Mouse (Mus musculus): ENCODE measurements around the gene Rad1.
"Not testable (repeated sequence)": the region's sequence is repeated elsewhere in the genome, so short reads cannot be mapped to it uniquely, and the experiment has no call there.

The Rad1 gene

DNA sequence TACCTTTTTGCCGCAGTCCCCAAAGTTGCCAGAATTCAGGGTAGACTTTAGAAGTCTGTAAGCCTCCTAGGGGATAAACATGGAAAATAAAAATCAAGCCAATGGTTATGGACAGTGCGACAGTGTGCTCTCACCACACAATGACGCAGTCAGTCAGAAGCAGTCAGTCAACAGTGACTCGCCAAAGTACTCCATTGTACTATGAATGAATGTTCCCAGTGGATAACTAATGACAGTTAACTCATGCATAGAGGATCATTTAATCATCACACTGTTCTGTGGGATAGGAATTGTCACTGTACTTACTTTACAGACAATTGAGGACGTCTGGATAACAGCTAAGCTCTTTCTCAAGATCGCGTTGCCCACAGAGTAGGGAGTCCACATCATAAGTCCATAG lies 29.3 kb downstream of the Rad1 start:
- CTCF ChIA-PET: interaction anchor here (0.7 kb wide), 1 partner anchor 54 kb away, joined by 4 read pairs; no protein-coding TSS in a partner anchor

DNA sequence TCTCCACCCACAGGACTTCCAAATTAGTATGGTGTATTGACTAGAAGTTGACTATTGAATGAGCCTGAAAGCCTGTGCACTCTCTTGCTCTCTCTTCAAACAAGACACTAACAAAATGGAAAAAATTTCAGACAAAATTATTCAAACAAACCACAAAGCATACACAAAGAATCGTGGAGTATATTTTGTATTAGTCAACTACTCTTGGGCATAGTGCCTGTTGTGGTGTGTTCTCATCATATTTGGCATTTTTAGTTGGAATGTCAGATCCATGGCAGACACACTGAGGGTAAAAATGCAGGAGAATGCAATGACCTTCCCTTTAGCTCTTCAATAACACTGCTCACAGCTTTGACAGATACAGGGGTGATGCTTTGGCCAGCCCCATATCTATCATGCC lies 40.1 kb downstream of the Rad1 start:
- CTCF ChIA-PET: no interaction called here

DNA sequence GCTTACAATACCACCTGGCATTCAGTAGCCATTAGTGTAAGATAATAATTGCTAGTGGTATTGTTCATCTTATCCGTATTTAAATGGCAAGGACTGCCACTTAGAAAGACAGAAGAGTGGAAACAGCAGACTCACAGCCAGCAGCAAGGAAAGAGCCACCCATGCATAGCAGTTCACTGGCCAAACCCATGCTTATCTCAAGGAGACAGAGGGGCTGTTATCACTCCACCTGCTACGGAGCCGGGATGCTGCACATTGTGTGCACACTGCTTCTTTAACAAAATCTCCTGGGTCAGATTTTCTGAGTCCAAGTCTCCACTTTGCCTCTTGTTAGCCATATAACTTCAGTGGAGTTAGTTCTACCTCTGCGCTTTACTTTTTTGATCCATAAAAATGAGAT lies 45.5 kb downstream of the Rad1 start:
- CTCF ChIA-PET: no interaction called here

DNA sequence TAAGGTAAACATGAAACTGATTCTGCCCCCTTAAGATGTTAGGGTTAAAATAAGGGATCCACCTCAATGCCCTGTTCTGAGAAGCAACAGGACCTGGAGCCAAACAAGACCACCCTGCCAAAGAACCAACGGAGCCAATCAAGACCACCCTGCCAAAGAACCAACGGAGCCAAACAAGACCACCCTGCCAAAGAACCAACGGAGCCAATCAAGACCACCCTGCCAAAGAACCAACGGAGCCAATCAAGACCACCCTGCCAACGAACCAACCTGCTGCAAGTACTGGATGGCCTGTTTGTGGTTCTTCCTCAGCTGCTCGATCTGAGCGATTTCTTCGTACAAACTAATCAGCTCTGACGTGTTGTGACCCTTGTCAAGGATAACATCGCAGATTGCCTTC lies 47.5 kb downstream of the Rad1 start:
- CTCF ChIA-PET: not testable (repeated sequence)

DNA sequence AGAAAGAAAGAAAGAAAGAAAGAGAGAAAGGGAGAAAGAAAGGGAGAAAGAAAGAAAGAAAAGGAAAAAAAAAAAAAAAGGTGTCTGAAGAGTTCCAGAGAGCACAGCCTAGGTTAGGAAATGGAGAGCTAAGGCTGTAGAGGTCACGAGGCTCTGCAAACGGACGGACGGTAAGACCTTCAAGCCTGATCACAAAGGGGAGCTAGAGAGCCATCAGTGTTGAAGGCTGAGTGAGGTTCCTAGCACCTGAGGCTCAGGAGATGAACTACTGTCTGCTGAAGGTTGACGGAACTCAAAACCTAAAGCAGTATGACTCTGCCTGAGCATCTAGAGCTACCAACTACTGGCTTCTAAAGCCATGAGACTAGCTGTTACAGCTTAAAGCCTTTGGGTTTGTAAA lies 48.8 kb downstream of the Rad1 start:
- CTCF ChIA-PET: interaction anchor here (0.7 kb wide), 1 partner anchor 51 kb away, joined by 23 read pairs; no protein-coding TSS in a partner anchor

DNA sequence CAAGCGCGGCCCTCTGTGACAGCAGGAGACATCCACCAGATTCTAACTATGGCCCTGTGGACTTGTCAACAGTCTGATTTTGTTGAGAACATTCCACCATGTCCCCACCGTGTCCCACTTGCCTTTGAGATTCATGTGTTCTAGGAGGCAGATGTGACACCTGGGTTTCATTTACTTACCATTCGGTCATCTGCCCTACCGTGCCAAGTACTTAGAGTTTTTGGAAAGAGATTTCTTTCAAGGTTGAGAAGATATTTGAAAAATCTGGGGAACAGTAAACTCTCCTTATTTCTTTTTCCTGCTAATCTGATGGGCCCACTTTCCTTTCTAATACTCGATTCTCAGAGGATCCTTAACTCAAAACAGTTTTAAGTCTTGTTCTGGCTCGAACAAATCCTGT lies 50.2 kb downstream of the Rad1 start:
- CTCF ChIA-PET: no interaction called here

DNA sequence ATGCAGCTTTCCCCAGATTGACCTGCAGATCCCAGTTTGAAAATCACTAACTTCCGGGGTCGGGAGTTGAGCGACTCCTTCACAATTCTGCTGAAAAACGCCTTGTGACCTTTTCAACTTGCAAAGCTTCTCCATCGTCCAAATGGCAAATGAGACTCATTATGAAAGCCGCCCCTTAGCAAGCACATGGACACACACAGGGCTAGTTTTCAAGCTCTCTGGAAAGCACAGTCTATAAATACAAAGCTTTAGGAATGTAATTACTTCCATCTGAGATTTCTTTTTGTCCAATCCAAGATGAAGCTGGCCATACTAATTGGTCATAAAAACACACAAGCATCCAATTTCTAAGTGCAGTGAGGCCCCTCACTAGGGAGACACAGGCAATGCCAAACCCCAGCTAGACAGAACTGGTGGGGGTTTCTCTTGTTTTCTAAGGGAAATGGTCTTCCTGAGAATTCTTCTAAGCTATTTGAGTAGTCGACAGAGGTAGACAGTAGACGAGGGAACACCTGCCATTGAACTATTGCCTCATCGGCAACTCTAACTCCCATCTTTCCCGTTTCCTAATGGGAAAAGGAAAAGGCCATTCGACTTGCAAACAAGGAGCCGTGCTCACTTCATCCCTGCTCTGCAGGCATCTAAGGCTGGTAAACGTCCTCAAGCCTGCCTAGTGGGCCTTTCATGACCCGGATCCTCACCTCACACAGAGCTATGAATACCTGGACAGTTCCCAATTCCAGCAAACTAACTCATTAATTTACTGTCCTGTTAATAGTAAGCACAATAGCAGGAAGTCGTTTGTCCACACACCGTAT lies 54.7 kb downstream of the Rad1 start:
- CTCF ChIA-PET: no interaction called here

Data from spleen, embryonic (tissue).